Mouse (Mus musculus) midbrain, embryonic 14.5 days (tissue): Measurements from ENCODE around the gene Clpsl2. TPM values are rescaled to one million over a fixed set of nuclear protein-coding genes. Genes with fewer than 3 reads are reported as not detected.
"Not testable (repeated sequence)": the region's sequence is repeated elsewhere in the genome, so short reads cannot be mapped to it uniquely, and the experiment has no call there.

Experiments
- ATAC-seq: fragments of 200-750 bp; cut with Nextera tagmentation; 2 replicates; pipeline ENCODE4 v1.8.0; 2017; ENCODE audit warnings: moderate number of reproducible peaks, moderate library complexity; ENCODE audit not compliant: low FRiP score, low TSS enrichment
- DNase-seq: peaks from one replicate; pipeline ENCODE4 v3.0.0-alpha.2; 2015
- H3K27ac ChIP-seq: fragments of 300-500 bp; sonication (generic); replicated peaks from 2 replicates; pipeline ENCODE4 v1.5.1; 2014; ENCODE audit warnings: mild to moderate bottlenecking, low read depth, low read length, moderate library complexity
- H3K27me3 ChIP-seq: fragments of 300-500 bp; sonication (generic); 2 replicates; pipeline ENCODE4 v1.6.1; 2014; ENCODE audit warnings: low read length, control low read depth, mixed read lengths; ENCODE audit not compliant: control insufficient read depth, insufficient read depth
- H3K36me3 ChIP-seq: fragments of 300-500 bp; sonication (generic); 2 replicates; pipeline ENCODE4 v1.6.1; 2014; ENCODE audit warnings: low read length, control low read depth; ENCODE audit not compliant: control insufficient read depth, insufficient read depth
- H3K4me1 ChIP-seq: fragments of 300-500 bp; sonication (generic); 2 replicates; pipeline ENCODE4 v1.6.1; 2014; ENCODE audit warnings: mild to moderate bottlenecking, antibody characterized with exemption, low read length, control low read depth; ENCODE audit not compliant: control insufficient read depth, insufficient read depth
- H3K4me2 ChIP-seq: fragments of 300-500 bp; sonication (generic); 2 replicates; pipeline ENCODE4 v1.6.1; 2014; ENCODE audit warnings: mild to moderate bottlenecking, low read length, moderate library complexity
- H3K4me3 ChIP-seq: fragments of 300-500 bp; sonication (generic); replicated peaks from 2 replicates; pipeline ENCODE4 v1.5.1; 2014; ENCODE audit warnings: low read depth, low read length
- H3K9ac ChIP-seq: fragments of 300-500 bp; sonication (generic); replicated peaks from 2 replicates; pipeline ENCODE4 v1.6.1; 2014; ENCODE audit warnings: mild to moderate bottlenecking, low read length, moderate library complexity
- H3K9me3 ChIP-seq: fragments of 300-500 bp; sonication (generic); 2 replicates; pipeline ENCODE4 v1.6.1; 2016; ENCODE audit warnings: low read length, control low read depth, mixed read lengths; ENCODE audit not compliant: control insufficient read depth
- WGBS: fragments of 180-500 bp; shearing (Covaris S2); extraction: QIAGEN DNeasy Blood & Tissue Kit; methylation state at CpG from one replicate; pipeline ENCODE4 v1.1.7; 2014; 5-methylcytosine and 5-hydroxymethylcytosine counted together
- polyA plus RNA-seq: library from polyadenylated mRNA; unstranded; fragments of >200 nt; fragmentation: Nextera tagmentation; extraction: Ambion mirVana; gene quantifications from 2 replicates; pipeline ENCODE4 v1.2.1, GENCODE M21; 2014

Gene Clpsl2
- polyA plus RNA-seq, 1 experiment from 2014 or later: not detected

GRCm38 (mm10) chr17:28533327-28533726 lies 15.9 kb upstream of the Clpsl2 start:
- Histone ChIP-seq H3K27me3 (no peaks in the 10 kb centered on the region), H3K4me2 (no peak overlapping the region), H3K27ac (no peak overlapping the region), H3K36me3 (no peaks in the 10 kb centered on the region), H3K9me3 (no peaks in the 10 kb centered on the region), H3K4me1 (no peaks in the 10 kb centered on the region), H3K9ac (no peak overlapping the region), H3K4me3 (no peak overlapping the region)
- ATAC-seq: no peak
- DNase-seq: no peak
- 91% methylated on average over 13 of the region's 13 CpGs for WGBS

GRCm38 (mm10) chr17:28537881-28538280 lies 11.3 kb upstream of the Clpsl2 start:
- no peak for ATAC-seq
- no peak overlapping the region for H3K4me2 ChIP-seq
- no peak overlapping the region for H3K27ac ChIP-seq
- no peaks in the 10 kb centered on the region for H3K27me3 ChIP-seq
- H3K4me1 ChIP-seq: no peaks in the 10 kb centered on the region
- H3K4me3 ChIP-seq: no peak overlapping the region
- 47% methylated on average over 12 of the region's 12 CpGs for WGBS
- H3K9me3 ChIP-seq: peaks cover 7% of the 10 kb centered on the region; the same call in 1 of the 2 replicates
- H3K9ac ChIP-seq: no peak overlapping the region
- DNase-seq: no peak
- H3K36me3 ChIP-seq: no peaks in the 10 kb centered on the region

GRCm38 (mm10) chr17:28546925-28547324 lies 2.3 kb upstream of the Clpsl2 start:
- no peak overlapping the region for H3K27ac ChIP-seq
- no peak overlapping the region for H3K9ac ChIP-seq
- H3K4me1 ChIP-seq: no peaks in the 10 kb centered on the region
- H3K4me3 ChIP-seq: no peak overlapping the region
- no peaks in the 10 kb centered on the region for H3K27me3 ChIP-seq
- no peak for ATAC-seq
- no peaks in the 10 kb centered on the region; the same call in 1 of the 2 replicates for H3K9me3 ChIP-seq
- DNase-seq: no peak
- H3K4me2 ChIP-seq: no peak overlapping the region
- 96% methylated on average over 1 of the region's 1 CpGs for WGBS
- no peaks in the 10 kb centered on the region for H3K36me3 ChIP-seq

- H3K4me2 ChIP-seq: no peak overlapping the region
- H3K27ac ChIP-seq: no peak overlapping the region
- DNase-seq (no peak), ATAC-seq (no peak)
- H3K36me3 ChIP-seq: no peaks in the 10 kb centered on the region
- H3K27me3 ChIP-seq: no peaks in the 10 kb centered on the region
- WGBS: 76% methylated on average over 11 of the region's 11 CpGs
- H3K9ac ChIP-seq: no peak overlapping the region
- H3K4me3 ChIP-seq: no peak overlapping the region
- H3K9me3 ChIP-seq: no peaks in the 10 kb centered on the region; the same call in 1 of the 2 replicates
- no peaks in the 10 kb centered on the region for H3K4me1 ChIP-seq
These were observed 661 bp upstream of the Clpsl2 start for GRCm38 (mm10) chr17:28548550-28548949.

- Histone ChIP-seq H3K4me3 (no peak overlapping the region), H3K4me1 (0 out of 2 replicates have a peak, but pooled peaks cover 3% of the 10 kb centered on the region), H3K27me3 (no peaks in the 10 kb centered on the region), H3K4me2 (no peak overlapping the region), H3K9ac (no peak overlapping the region), H3K36me3 (no peaks in the 10 kb centered on the region), H3K27ac (no peak overlapping the region), H3K9me3 (no peaks in the 10 kb centered on the region)
- DNase-seq (peak; percentile 75), ATAC-seq (no peak)
- WGBS: 5% methylated on average over 14 of the region's 14 CpGs
These were observed 4.0 kb downstream of the Clpsl2 start for GRCm38 (mm10) chr17:28553040-28553793.

- ATAC-seq, H3K27ac ChIP-seq: not testable (repeated sequence)
- 91% methylated on average over 4 of the region's 4 CpGs for WGBS
These were observed 4.8 kb downstream of the Clpsl2 start for GRCm38 (mm10) chr17:28554021-28554420.

GRCm38 (mm10) chr17:28556635-28557396 lies 7.6 kb downstream of the Clpsl2 start:
- ATAC-seq (no peak), DNase-seq (peak; percentile 29)
- H3K9ac ChIP-seq: no peak overlapping the region
- H3K4me3 ChIP-seq: no peak overlapping the region
- no peak overlapping the region for H3K4me2 ChIP-seq
- 58% methylated on average over 6 of the region's 6 CpGs for WGBS
- H3K27me3 ChIP-seq: no peaks in the 10 kb centered on the region
- H3K36me3 ChIP-seq: no peaks in the 10 kb centered on the region
- H3K9me3 ChIP-seq: no peaks in the 10 kb centered on the region
- no peak overlapping the region for H3K27ac ChIP-seq
- H3K4me1 ChIP-seq: 0 out of 2 replicates have a peak, but pooled peaks cover 3% of the 10 kb centered on the region

More at GRCm38 (mm10) chr17:28554021-28554420, 4.8 kb downstream of the Clpsl2 start:
- H3K9me3 ChIP-seq, H3K4me2 ChIP-seq, H3K9ac ChIP-seq, H3K4me3 ChIP-seq, H3K4me1 ChIP-seq, DNase-seq, H3K27me3 ChIP-seq, H3K36me3 ChIP-seq: not testable (repeated sequence)

- Histone ChIP-seq H3K36me3 (no peaks in the 10 kb centered on the region), H3K9ac (no peak overlapping the region), H3K27ac (no peak overlapping the region), H3K4me3 (no peak overlapping the region), H3K4me1 (0 out of 2 replicates have a peak, but pooled peaks cover 3% of the 10 kb centered on the region), H3K9me3 (no peaks in the 10 kb centered on the region), H3K4me2 (no peak overlapping the region), H3K27me3 (no peaks in the 10 kb centered on the region)
- ATAC-seq: no peak
- no peak for DNase-seq
- WGBS: 79% methylated on average over 6 of the region's 6 CpGs
These were observed 8.6 kb downstream of the Clpsl2 start for GRCm38 (mm10) chr17:28557772-28558171.
